Mouse (Mus musculus): Measurements from ENCODE around the gene Patz1. TPM values are rescaled to one million over a fixed set of nuclear protein-coding genes. Genes with fewer than 3 reads are reported as not detected.

Patz1 gene
- total RNA-seq, 2 experiments from 2014 or later: 43.3 to 46.5 TPM

DNA sequence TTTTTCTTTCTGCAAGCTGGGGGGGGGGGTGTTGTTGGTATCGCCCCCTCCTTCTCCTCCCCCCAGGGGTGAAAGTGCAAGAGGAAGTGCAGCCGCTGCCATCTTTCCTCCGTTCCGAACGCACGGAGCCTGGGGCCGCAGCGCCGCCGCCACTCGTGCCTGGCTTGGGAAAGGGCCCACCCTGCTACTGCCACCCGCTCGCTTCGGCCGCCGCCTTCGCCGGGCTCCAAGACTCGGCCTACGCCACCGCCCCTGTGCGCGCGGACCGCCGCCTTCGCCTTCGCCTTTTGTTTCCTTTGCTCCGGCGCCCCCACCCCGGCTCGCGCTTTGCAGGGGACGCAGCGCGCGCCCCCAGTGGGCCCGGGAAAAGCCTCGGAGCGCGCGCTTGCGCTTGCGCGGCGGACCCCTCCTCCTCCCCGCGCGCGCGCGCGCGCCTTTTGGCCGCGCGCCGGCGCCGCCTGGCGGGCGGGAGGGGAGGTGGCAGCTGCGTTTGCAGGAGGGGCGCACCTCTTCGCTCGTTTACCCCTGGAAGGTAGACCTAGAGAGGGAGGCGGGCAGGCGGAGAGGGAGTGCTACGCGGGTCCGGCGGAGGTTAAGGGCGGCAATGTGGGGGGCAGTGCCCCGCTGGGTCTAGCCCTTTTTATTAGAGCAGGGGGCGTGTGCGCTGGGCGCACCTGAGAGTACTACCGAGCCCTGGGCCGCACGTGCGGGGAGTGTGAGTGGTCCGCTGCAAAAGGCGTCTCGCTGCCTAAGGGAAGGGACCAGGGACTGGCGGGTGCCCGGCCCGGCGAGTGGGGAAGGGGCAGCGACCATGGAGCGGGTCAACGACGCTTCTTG lies 1.3 kb downstream of the Patz1 start:
- intact Hi-C loops (cut with DNase I): loop anchor here (1.0 to 2.0 kb wide), 2 partner anchors 23 to 40 kb away; partner anchors contain the start of genes Drg1 and Pik3ip1
- DNase-seq (ENCODE audit: extremely low spot score in 1 of 2, low spot score in 2 of 2): peak; percentile 80 to 93

- intact Hi-C loops (cut with DNase I): loop anchor here (2.0 kb wide), 1 partner anchor 24 kb away; the partner anchor contains the start of gene Drg1
Measured at GRCm38 (mm10) chr11:3290640-3291310, 2.1 kb downstream of the Patz1 start.

DNA sequence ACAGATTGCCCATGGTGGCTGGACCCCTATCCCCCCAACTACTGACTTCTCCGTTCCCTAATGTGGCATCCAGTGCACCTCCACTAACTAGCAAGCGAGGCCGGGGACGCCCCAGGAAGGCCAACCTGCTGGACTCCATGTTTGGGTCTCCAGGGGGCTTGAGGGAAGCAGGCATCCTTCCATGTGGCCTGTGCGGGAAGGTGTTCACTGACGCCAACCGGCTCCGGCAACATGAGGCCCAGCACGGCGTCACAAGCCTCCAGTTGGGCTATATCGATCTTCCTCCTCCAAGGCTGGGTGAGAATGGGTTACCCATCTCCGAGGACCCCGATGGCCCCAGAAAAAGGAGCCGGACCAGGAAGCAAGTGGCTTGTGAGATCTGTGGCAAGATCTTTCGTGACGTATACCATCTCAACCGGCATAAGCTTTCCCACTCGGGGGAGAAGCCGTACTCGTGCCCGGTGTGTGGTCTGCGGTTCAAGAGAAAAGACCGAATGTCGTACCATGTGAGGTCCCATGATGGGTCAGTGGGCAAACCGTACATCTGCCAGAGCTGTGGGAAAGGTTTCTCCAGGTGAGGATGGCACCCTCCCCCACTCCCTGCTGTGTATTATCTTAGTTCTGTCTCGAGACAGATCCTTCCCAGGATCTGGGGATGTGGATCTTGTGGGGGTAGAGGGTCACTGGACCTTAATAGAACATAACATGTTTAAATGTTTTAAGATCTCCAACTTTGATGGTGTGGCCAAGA lies 2.8 kb downstream of the Patz1 start:
- intact Hi-C loops (cut with DNase I): loop anchor here (2.0 kb wide), 1 partner anchor 25 kb away; the partner anchor contains the start of gene Drg1

More at GRCm38 (mm10) chr11:3290640-3291310, 2.1 kb downstream of the Patz1 start:
- DNase-seq (ENCODE audit: extremely low spot score in 1 of 2, low spot score in 2 of 2): peak; percentile 56 to 79

DNA sequence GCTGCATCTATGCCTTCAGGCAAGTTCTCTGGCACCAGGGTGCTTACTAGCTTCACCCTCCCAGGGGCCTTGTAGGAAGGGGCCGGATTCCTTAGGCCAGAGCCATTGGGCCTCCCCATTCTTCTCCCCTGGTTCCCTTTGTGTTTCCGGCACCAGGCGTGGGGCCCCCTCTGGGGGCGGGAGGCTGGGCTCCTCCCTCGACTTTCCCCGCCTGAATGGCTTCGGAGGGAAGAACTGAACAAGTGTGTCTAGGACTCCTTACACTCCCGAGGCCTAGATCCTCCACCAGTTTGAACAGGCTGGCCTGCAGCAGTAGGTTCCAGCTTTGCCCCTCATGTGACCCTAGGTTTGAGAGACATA lies 3.4 kb downstream of the Patz1 start:
- DNase-seq (ENCODE audit: extremely low spot score in 1 of 2, low spot score in 2 of 2): peak in 1 of 2 experiments; percentile 73
- intact Hi-C loops (cut with DNase I): no loop called here

More for the DNA sequence above, 2.8 kb downstream of the Patz1 start:
- peak in 1 of 2 experiments; percentile 49 for DNase-seq (ENCODE audit: extremely low spot score in 1 of 2, low spot score in 2 of 2)

DNA sequence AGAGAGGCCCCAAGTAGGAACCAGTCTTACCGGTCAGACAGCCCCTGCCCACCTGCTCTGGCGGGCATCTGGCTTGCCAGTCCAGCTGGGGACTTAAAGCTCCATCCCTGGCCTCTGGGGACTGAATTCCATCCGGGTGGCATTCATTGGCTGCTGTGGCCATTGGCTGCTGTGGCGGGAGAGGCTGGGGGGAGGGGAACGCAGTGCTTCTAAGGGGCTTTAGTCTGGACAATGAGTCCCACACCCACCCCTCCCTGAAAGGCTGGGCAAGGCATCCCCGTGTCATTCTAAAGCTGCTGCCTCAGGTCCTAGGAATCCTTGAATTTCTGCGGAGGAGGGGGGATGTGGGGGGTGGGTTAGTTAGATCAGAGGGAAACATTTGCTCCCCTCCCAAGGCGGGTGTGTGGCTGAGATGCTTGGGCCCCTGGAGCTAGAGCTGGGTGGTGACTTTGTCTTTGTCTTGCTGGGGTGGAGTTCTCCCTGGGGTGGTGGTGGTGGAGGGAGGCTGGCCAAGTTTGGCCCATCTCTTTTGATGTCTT lies 4.1 kb downstream of the Patz1 start:
- DNase-seq (ENCODE audit: extremely low spot score in 1 of 2, low spot score in 2 of 2): peak in 1 of 2 experiments; percentile 76
- intact Hi-C loops (cut with DNase I): no loop called here

- intact Hi-C loops (cut with DNase I): no loop called here
- peak in 1 of 2 experiments; percentile 16 for DNase-seq (ENCODE audit: extremely low spot score in 1 of 2, low spot score in 2 of 2)
Measured at GRCm38 (mm10) chr11:3293361-3293760, 4.7 kb downstream of the Patz1 start.

GRCm38 (mm10) chr11:3294641-3295040 lies 6.0 kb downstream of the Patz1 start:
- intact Hi-C loops (cut with DNase I): no loop called here

GRCm38 (mm10) chr11:3296056-3296455 lies 7.4 kb downstream of the Patz1 start:
- peak in 1 of 2 experiments; percentile 23 for DNase-seq (ENCODE audit: extremely low spot score in 1 of 2, low spot score in 2 of 2)
- intact Hi-C loops (cut with DNase I): no loop called here

More at GRCm38 (mm10) chr11:3294641-3295040, 6.0 kb downstream of the Patz1 start:
- DNase-seq (ENCODE audit: extremely low spot score in 1 of 2, low spot score in 2 of 2): peak in 1 of 2 experiments; percentile 15

GRCm38 (mm10) chr11:3297871-3298812 lies 9.5 kb downstream of the Patz1 start:
- peak in 1 of 2 experiments; percentile 8 for DNase-seq (ENCODE audit: extremely low spot score in 1 of 2, low spot score in 2 of 2)
- intact Hi-C loops (cut with DNase I): no loop called here

DNA sequence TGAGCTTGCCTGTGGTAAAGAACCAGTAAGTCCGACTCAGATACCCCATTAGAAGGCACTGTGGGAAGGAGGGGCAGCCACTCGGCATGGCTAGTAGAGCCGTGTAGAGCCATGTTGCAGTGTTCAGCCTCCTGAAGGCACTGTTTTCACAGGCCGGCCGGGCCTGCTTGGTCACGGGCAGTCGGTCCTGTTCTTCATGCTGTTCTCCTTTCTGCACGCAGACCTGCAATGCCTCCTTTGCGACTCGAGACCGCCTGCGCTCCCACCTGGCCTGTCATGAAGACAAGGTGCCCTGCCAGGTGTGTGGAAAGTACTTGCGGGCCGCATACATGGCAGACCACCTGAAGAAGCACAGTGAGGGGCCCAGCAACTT lies 10.1 kb downstream of the Patz1 start:
- DNase-seq (ENCODE audit: extremely low spot score in 1 of 2, low spot score in 2 of 2): peak in 1 of 2 experiments; percentile 22
- intact Hi-C loops (cut with DNase I): no loop called here

DNA sequence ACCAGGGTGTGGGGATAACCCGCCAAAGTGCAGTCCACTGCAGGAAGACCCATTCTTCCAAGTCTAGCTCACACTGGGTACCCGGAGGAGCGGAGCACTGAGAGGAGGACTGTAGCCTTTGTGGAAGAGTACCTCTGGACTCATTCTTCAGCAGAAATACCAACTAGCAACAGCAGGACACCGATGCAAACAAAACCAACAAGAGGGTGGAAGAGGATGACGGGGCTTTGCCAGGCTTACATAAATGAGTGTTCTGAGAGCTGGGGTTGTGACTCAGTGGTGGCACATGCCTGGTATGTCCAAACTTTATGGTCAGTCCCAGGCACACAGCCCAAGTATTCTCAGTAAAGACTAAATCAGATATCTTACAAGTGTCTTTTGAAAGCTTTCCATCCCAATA lies 12.4 kb downstream of the Patz1 start:
- intact Hi-C loops (cut with DNase I): no loop called here

DNA sequence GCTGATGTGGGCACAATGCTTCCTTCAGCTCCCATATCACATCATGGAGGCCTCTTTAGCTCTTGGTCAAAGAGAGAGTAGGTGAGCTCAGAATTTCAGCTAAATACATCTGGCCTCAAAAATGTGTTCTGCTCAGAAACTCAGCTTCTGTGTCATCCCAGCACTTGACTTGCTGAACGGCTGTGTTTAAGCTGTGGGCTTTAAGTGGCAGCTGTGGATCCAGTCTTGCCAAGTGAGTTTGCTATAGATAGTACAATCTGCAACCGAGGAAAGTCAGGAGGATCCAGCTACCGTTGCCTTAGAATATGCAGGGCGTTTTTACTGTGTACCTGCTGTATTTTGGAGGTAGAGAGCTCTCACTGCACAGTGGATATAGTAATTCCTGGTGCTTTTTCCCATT lies 13.7 kb downstream of the Patz1 start:
- intact Hi-C loops (cut with DNase I): no loop called here
- DNase-seq (ENCODE audit: extremely low spot score in 1 of 2, low spot score in 2 of 2): peak in 1 of 2 experiments; percentile 46

More for the DNA sequence above, 12.4 kb downstream of the Patz1 start:
- DNase-seq (ENCODE audit: extremely low spot score in 1 of 2, low spot score in 2 of 2): no peak

DNA sequence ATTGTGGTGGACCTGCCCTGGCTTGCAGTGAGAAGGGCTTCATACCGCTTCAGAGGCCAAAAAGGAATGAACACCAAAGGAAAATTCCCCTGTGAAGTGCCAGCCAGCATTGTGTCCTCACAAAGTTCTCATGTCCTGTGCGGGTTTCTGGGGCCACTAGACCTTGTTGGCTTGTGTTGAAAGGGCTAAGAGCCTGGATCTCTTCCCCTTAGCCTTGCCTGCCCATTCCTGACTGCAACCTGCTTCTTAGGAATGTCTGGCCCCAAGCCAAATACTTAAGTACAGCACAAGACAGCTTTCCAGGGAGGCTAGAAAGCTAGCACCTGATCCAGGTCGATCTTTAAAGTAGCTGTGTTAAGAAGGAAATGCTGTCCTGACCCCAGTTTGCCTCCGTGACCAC lies 14.1 kb downstream of the Patz1 start:
- intact Hi-C loops (cut with DNase I): no loop called here
- DNase-seq (ENCODE audit: extremely low spot score in 1 of 2, low spot score in 2 of 2): peak in 1 of 2 experiments; percentile 52

- no peak for DNase-seq (ENCODE audit: extremely low spot score in 1 of 2, low spot score in 2 of 2)
- intact Hi-C loops (cut with DNase I): no loop called here
Measured at GRCm38 (mm10) chr11:3305821-3306220, 17.1 kb downstream of the Patz1 start.

GRCm38 (mm10) chr11:3307875-3308274 lies 19.2 kb downstream of the Patz1 start:
- no peak for DNase-seq (ENCODE audit: extremely low spot score in 1 of 2, low spot score in 2 of 2)
- intact Hi-C loops (cut with DNase I): no loop called here

DNA sequence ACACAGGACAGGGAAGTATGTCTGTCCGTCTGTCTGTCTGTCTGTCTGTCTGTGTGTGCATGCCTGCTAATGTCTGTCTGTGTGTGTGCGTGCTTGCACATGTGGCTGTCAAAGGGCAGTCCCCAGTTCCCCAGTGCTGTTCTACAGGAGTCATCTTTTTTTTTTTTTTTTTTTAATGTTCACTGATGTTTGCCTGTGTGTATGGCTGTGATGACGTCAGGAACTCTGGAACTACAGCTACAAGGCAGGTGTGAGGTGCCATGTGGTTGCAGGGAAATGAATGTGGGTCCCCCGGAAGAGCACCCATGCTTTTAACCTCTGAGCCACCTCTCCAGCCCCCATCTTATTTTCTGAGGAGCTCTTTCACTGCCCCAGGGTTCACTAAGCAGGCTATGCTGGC lies 21.2 kb downstream of the Patz1 start:
- intact Hi-C loops (cut with DNase I): no loop called here

DNA sequence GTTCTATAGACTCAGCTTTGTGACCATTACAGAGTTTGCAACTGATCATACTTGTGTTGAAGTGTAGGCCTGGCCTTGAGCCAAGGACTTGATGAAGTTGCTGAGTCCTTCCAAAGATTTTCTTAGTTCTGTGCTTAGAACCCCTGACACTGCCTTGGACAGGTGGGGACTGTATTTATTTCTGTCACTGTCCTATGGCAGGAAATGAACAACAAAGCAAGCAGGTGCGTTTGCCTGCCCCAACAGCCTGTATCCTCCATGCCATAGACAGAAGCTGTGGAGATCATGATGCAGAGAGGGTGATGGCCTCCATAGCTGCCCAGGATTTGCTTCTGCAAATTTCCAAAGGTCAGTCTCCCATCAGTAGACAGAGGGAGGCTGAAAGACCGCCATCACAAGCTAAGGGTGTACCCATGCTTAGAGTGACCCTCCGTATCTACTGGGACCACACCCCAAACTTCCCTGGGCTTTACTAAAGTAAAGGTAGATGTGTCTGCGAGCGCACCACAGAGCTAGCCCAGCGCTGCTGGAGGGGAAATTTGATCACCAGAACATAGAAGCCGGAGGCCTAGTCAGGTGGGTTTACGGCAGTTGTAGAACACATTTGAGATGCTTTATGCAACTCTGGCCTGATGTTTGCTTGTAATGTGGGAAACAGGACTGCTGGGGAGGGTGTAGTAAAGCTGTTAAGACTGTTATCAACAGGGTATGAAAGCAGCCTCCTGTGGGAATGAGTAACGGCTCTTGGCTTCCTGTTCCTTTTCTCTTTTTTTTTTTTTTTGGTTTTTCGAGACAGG lies 22.3 kb downstream of the Patz1 start:
- DNase-seq (ENCODE audit: extremely low spot score in 1 of 2, low spot score in 2 of 2): no peak
- intact Hi-C loops (cut with DNase I): no loop called here

More for the DNA sequence above, 21.2 kb downstream of the Patz1 start:
- no peak for DNase-seq (ENCODE audit: extremely low spot score in 1 of 2, low spot score in 2 of 2)
